Mouse (Mus musculus): ENCODE data around the gene Naxd. TPM values are rescaled to one million over a fixed set of nuclear protein-coding genes. Genes with fewer than 3 reads are reported as not detected.
"Not testable (repeated sequence)": the region's sequence is repeated elsewhere in the genome, so short reads cannot be mapped to it uniquely, and the experiment has no call there.

Gene Naxd
- polyA plus RNA-seq, 1 experiment from 2014 or later, result 131 TPM

GRCm38 (mm10) chr8:11463541-11463888 is 33.8 kb upstream of the Naxd start:
- H3K27ac ChIP-seq (ENCODE audit: low read depth), result no peak overlapping the region
- ATAC-seq (ENCODE audit: insufficient read depth) (no peak), DNase-seq (no peak)
- H3K27me3 ChIP-seq (ENCODE audit: insufficient read depth, low read length), result no peaks in the 10 kb centered on the region
- no peaks in the 10 kb centered on the region for H3K9me3 ChIP-seq (ENCODE audit: low read depth, low read length)
- no peak for TF ChIP-seq CTCF (IDR thresholded peaks at IDR 0.05; ENCODE audit: low read depth)
- H3K4me2 ChIP-seq, result no peak overlapping the region
- no peak overlapping the region for H3K4me3 ChIP-seq (ENCODE audit: low read depth, low read length)
- no peaks in the 10 kb centered on the region for H3K36me3 ChIP-seq (ENCODE audit: insufficient read depth)
- H3K9ac ChIP-seq, result no peak overlapping the region
- 92% methylated on average over 2 of the region's 2 CpGs for WGBS
- peaks cover 13% of the 10 kb centered on the region for H3K4me1 ChIP-seq (ENCODE audit: insufficient read depth)

- Histone ChIP-seq H3K9me3 (ENCODE audit: low read depth, low read length) (no peaks in the 10 kb centered on the region), H3K4me1 (ENCODE audit: insufficient read depth) (peaks cover 9% of the 10 kb centered on the region), H3K27ac (ENCODE audit: low read depth) (no peak overlapping the region), H3K4me2 (no peak overlapping the region), H3K4me3 (ENCODE audit: low read depth, low read length) (no peak overlapping the region), H3K27me3 (ENCODE audit: insufficient read depth, low read length) (no peaks in the 10 kb centered on the region), H3K9ac (no peak overlapping the region), H3K36me3 (ENCODE audit: insufficient read depth) (no peaks in the 10 kb centered on the region)
- DNase-seq (no peak), ATAC-seq (ENCODE audit: insufficient read depth) (no peak)
- WGBS, result 67% methylated on average over 12 of the region's 12 CpGs
- no peak for TF ChIP-seq CTCF (IDR thresholded peaks at IDR 0.05; ENCODE audit: low read depth)
These were observed 33.2 kb upstream of the Naxd start for GRCm38 (mm10) chr8:11463889-11464706.

- Histone ChIP-seq H3K4me3 (ENCODE audit: low read depth, low read length) (no peak overlapping the region), H3K27me3 (ENCODE audit: insufficient read depth, low read length) (no peaks in the 10 kb centered on the region), H3K36me3 (ENCODE audit: insufficient read depth) (no peaks in the 10 kb centered on the region), H3K4me2 (no peak overlapping the region), H3K9ac (no peak overlapping the region), H3K9me3 (ENCODE audit: low read depth, low read length) (no peaks in the 10 kb centered on the region), H3K27ac (ENCODE audit: low read depth) (no peak overlapping the region), H3K4me1 (ENCODE audit: insufficient read depth) (peaks cover 8% of the 10 kb centered on the region)
- no peak for TF ChIP-seq CTCF (IDR thresholded peaks at IDR 0.05; ENCODE audit: low read depth)
- 62% methylated on average over 3 of the region's 3 CpGs for WGBS
- ATAC-seq (ENCODE audit: insufficient read depth), result no peak
- no peak for DNase-seq
These were observed 32.7 kb upstream of the Naxd start for GRCm38 (mm10) chr8:11464707-11464964.

GRCm38 (mm10) chr8:11465619-11466018 is 31.7 kb upstream of the Naxd start:
- H3K27ac ChIP-seq (ENCODE audit: low read depth), result no peak overlapping the region
- no peak for TF ChIP-seq CTCF (IDR thresholded peaks at IDR 0.05; ENCODE audit: low read depth)
- no peaks in the 10 kb centered on the region for H3K9me3 ChIP-seq (ENCODE audit: low read depth, low read length)
- no peak overlapping the region for H3K4me2 ChIP-seq
- peaks cover 8% of the 10 kb centered on the region for H3K4me1 ChIP-seq (ENCODE audit: insufficient read depth)
- 73% methylated on average over 4 of the region's 4 CpGs for WGBS
- H3K27me3 ChIP-seq (ENCODE audit: insufficient read depth, low read length), result no peaks in the 10 kb centered on the region
- ATAC-seq (ENCODE audit: insufficient read depth) (no peak), DNase-seq (no peak)
- no peaks in the 10 kb centered on the region for H3K36me3 ChIP-seq (ENCODE audit: insufficient read depth)
- no peak overlapping the region for H3K9ac ChIP-seq
- H3K4me3 ChIP-seq (ENCODE audit: low read depth, low read length), result no peak overlapping the region

GRCm38 (mm10) chr8:11466528-11466927 is 30.8 kb upstream of the Naxd start:
- ATAC-seq (ENCODE audit: insufficient read depth), result not testable (repeated sequence)
- WGBS, result 87% methylated on average over 4 of the region's 5 CpGs

GRCm38 (mm10) chr8:11469095-11469494 is 28.2 kb upstream of the Naxd start:
- ATAC-seq (ENCODE audit: insufficient read depth) (no peak), DNase-seq (peak; percentile 65)
- peak; percentile 78 for TF ChIP-seq CTCF (IDR thresholded peaks at IDR 0.05; ENCODE audit: low read depth)
- H3K4me1 ChIP-seq (ENCODE audit: insufficient read depth), result peaks cover 12% of the 10 kb centered on the region; the same call in 1 of the 2 replicates
- no peak overlapping the region for H3K9ac ChIP-seq
- no peaks in the 10 kb centered on the region for H3K9me3 ChIP-seq (ENCODE audit: low read depth, low read length)
- whole genome bisulfite sequencing, result 7% methylated on average over 3 of the region's 3 CpGs
- H3K27ac ChIP-seq (ENCODE audit: low read depth), result no peak overlapping the region
- H3K4me2 ChIP-seq, result no peak overlapping the region
- H3K27me3 ChIP-seq (ENCODE audit: insufficient read depth, low read length), result no peaks in the 10 kb centered on the region
- H3K4me3 ChIP-seq (ENCODE audit: low read depth, low read length), result no peak overlapping the region
- H3K36me3 ChIP-seq (ENCODE audit: insufficient read depth), result no peaks in the 10 kb centered on the region

More at GRCm38 (mm10) chr8:11466528-11466927, 30.8 kb upstream of the Naxd start:
- H3K36me3 ChIP-seq (ENCODE audit: insufficient read depth); H3K4me1 ChIP-seq (ENCODE audit: insufficient read depth); H3K4me2 ChIP-seq; H3K27me3 ChIP-seq (ENCODE audit: insufficient read depth, low read length); DNase-seq; H3K9me3 ChIP-seq (ENCODE audit: low read depth, low read length); H3K9ac ChIP-seq; H3K4me3 ChIP-seq (ENCODE audit: low read depth, low read length); H3K27ac ChIP-seq (ENCODE audit: low read depth): not testable (repeated sequence)

GRCm38 (mm10) chr8:11470694-11471093 is 26.6 kb upstream of the Naxd start:
- Histone ChIP-seq H3K4me2 (no peak overlapping the region), H3K9ac (no peak overlapping the region), H3K9me3 (ENCODE audit: low read depth, low read length) (no peaks in the 10 kb centered on the region), H3K4me1 (ENCODE audit: insufficient read depth) (peaks cover 12% of the 10 kb centered on the region; the same call in 1 of the 2 replicates), H3K36me3 (ENCODE audit: insufficient read depth) (no peaks in the 10 kb centered on the region), H3K27ac (ENCODE audit: low read depth) (no peak overlapping the region; the same call in 1 of the 2 replicates), H3K27me3 (ENCODE audit: insufficient read depth, low read length) (peaks cover 4% of the 10 kb centered on the region; the same call in 1 of the 2 replicates), H3K4me3 (ENCODE audit: low read depth, low read length) (no peak overlapping the region)
- TF ChIP-seq CTCF (IDR thresholded peaks at IDR 0.05; ENCODE audit: low read depth), result no peak
- DNase-seq, result no peak
- 69% methylated on average over 7 of the region's 7 CpGs for WGBS
- ATAC-seq (ENCODE audit: insufficient read depth), result no peak
